Mouse (Mus musculus) embryonic facial prominence, embryonic 13.5 days (tissue): ENCODE results near the gene Hoxc11. TPM values are rescaled to one million over a fixed set of nuclear protein-coding genes. Genes with fewer than 3 reads are reported as not detected.
A peak's percentile ranks its signal among the peaks of the same experiment; 100 is the strongest.

Experiments used
- ATAC-seq: fragments of 200-750 bp; cut with Nextera tagmentation; 2 replicates; pipeline ENCODE4 v1.8.0; 2017; ENCODE audit warnings: low read depth; ENCODE audit not compliant: insufficient number of reproducible peaks, insufficient read depth, low FRiP score, low TSS enrichment
- H3K27ac ChIP-seq: fragments of 300-500 bp; sonication (generic); 2 replicates; pipeline ENCODE4 v1.5.1; 2015; ENCODE audit warnings: moderate library complexity, mild to moderate bottlenecking, inconsistent platforms
- H3K27me3 ChIP-seq: fragments of 300-500 bp; sonication (generic); 2 replicates; pipeline ENCODE4 v1.6.1; 2015; ENCODE audit warnings: mild to moderate bottlenecking, inconsistent platforms
- H3K36me3 ChIP-seq: fragments of 300-500 bp; sonication (generic); 2 replicates; pipeline ENCODE4 v1.6.1; 2015; ENCODE audit warnings: mild to moderate bottlenecking, inconsistent platforms
- H3K4me1 ChIP-seq: fragments of 300-500 bp; sonication (generic); 2 replicates; pipeline ENCODE4 v1.6.1; 2015; ENCODE audit warnings: inconsistent platforms
- H3K4me2 ChIP-seq: fragments of 300-500 bp; sonication (generic); 2 replicates; pipeline ENCODE4 v1.6.1; 2015; ENCODE audit warnings: moderate library complexity, mild to moderate bottlenecking, inconsistent platforms
- H3K4me3 ChIP-seq: fragments of 300-500 bp; sonication (generic); 2 replicates; pipeline ENCODE4 v1.5.1; 2015; ENCODE audit warnings: mild to moderate bottlenecking, inconsistent platforms
- H3K9ac ChIP-seq: fragments of 300-500 bp; sonication (generic); 2 replicates; pipeline ENCODE4 v1.6.1; 2015; ENCODE audit warnings: mild to moderate bottlenecking, inconsistent platforms
- H3K9me3 ChIP-seq: fragments of 300-500 bp; sonication (generic); 2 replicates; pipeline ENCODE4 v1.6.1; 2016; ENCODE audit warnings: inconsistent platforms
- WGBS: fragments of 180-500 bp; shearing (Covaris S2); methylation state at CpG from one replicate; pipeline ENCODE4 v1.1.7; 2015; ENCODE audit warnings: mixed read lengths; 5-methylcytosine and 5-hydroxymethylcytosine counted together
- polyA plus RNA-seq: library from polyadenylated mRNA; unstranded; fragments of >200 nt; fragmentation: Nextera tagmentation; extraction: Ambion mirVana; gene quantifications from 2 replicates; pipeline ENCODE4 v1.2.1, GENCODE M21; 2015

The Hoxc11 gene
- polyA plus RNA-seq, 1 experiment from 2014 or later: not detected

DNA sequence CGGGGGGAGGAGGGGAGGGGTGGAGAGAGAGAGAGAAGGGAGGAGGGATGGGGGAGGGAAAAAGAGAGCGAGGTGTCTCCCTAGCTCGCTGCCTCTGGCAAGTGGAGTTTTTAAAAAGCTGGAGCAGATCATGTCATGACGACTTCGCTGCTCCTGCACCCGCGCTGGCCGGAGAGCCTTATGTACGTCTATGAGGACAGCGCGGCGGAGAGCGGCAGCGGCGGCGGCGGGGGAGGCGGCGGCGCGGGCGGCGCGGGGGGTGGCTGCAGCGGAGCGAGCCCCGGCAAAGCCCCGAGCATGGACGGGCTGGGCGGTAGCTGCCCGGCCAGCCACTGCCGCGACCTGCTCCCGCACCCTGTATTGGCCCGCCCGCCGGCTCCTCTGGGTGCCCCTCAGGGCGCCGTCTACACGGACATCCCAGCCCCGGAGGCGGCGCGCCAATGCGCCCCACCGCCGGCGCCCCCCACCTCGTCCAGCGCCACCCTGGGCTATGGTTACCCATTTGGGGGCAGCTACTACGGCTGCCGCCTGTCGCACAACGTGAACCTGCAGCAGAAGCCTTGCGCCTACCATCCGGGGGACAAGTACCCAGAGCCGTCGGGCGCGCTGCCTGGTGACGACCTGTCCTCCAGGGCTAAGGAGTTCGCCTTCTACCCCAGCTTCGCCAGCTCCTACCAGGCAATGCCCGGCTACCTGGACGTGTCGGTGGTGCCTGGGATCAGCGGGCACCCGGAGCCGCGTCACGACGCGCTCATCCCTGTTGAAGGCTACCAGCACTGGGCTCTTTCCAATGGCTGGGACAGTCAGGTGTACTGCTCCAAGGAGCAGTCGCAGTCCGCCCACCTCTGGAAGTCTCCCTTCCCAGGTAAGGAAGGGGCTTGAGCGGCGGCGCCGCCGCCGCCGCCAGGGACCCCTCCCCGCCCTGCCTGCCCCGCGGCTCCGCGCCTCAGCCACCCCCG is 32.9 kb upstream of the Hoxc11 start, which contains the start of gene Hoxc13:
Gene Hoxc13, plus strand, starts transcription at position 51 of the 959 bp plus-strand sequence.
- Histone ChIP-seq H3K36me3 (no peaks in the 10 kb centered on the region), H3K4me2 (peak within 1 kb of the TSS; percentile 46), H3K4me3 (peak within 1 kb of the TSS; percentile 32), H3K9me3 (no peaks in the 10 kb centered on the region), H3K27me3 (peaks cover 99% of the 10 kb centered on the region), H3K9ac (no peak within 1 kb of the TSS; the same call in 1 of the 2 replicates), H3K4me1 (peaks cover 8% of the 10 kb centered on the region; the same call in 1 of the 2 replicates), H3K27ac (no peak within 1 kb of the TSS)
- WGBS: under 1% methylated on average over 79 of the region's 88 CpGs
- peak; percentile 53; the same call in 1 of the 2 replicates for ATAC-seq

DNA sequence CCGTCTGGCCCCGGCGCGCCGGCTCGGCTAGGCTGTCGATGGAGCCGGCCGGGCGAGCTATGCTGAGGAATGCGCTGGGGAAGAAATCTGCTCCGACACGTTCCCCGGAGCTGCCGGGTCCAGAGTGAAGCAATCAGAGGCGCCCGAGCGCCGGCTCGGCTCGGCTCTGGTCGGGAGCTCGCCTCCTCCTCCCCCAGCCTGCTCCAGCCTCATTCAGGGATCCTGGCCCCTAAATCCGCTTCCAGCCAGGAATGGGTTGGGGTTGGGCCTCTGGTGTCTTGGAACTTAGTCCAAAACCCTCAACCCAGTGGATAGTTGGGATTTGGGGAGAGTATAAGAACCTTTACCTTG is 32.2 kb upstream of the Hoxc11 start:
- Histone ChIP-seq H3K9ac (no peak overlapping the region), H3K27me3 (peaks cover 99% of the 10 kb centered on the region), H3K4me1 (peaks cover 8% of the 10 kb centered on the region; the same call in 1 of the 2 replicates), H3K27ac (no peak overlapping the region), H3K36me3 (no peaks in the 10 kb centered on the region), H3K4me2 (peak overlapping the region; percentile 46; the same call in 1 of the 2 replicates), H3K4me3 (peak overlapping the region; percentile 32), H3K9me3 (no peaks in the 10 kb centered on the region)
- WGBS: under 1% methylated on average over 24 of the region's 24 CpGs
- ATAC-seq: 0 out of 2 replicates have a peak, but pooled peaks have one; percentile 59

DNA sequence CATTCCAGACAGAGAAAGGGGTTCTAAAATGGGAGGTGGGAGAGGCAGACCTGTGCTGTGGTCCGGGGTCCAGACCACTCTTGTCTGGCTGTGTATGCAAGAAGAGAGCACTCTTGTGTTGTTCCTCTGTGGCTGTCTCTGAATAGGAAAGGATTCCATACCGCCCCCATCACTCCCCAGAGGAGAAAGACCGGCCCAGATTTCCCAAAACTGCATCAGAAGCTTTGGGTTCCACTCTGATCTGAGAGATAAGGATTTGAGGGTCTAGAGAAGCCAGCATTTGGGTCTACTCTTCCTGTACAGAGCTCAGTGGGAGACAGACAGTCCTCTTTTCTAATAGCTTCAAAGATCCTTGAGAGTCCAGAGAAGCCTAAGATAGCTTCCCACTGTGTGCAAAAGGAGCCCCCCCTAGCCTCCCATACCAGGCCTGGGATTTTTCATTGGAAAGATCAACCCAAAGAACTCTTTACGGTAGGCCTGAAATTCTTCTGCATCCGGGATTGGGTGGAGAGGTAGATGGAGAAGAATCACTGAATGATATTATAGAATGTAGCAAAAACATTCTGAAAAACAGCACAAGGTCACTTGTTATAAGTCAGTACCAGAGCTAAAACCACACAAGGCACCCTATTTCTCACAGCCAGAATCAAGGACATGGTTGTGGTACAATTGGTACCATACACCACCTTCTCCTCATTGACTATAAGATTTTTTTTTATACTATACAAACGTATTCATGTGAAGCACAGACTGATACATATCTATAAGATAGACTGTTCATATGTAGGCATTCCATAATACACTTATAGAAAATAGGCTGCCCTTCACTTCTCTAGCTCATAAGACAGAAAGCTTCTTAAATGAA is 31.4 kb upstream of the Hoxc11 start:
- Histone ChIP-seq H3K4me2 (no peak overlapping the region), H3K9me3 (no peaks in the 10 kb centered on the region), H3K27ac (no peak overlapping the region), H3K4me1 (peaks cover 8% of the 10 kb centered on the region; the same call in 1 of the 2 replicates), H3K36me3 (no peaks in the 10 kb centered on the region), H3K4me3 (no peak overlapping the region), H3K27me3 (peaks cover 99% of the 10 kb centered on the region), H3K9ac (no peak overlapping the region)
- ATAC-seq: no peak
- WGBS: 8% methylated on average over 6 of the region's 6 CpGs

DNA sequence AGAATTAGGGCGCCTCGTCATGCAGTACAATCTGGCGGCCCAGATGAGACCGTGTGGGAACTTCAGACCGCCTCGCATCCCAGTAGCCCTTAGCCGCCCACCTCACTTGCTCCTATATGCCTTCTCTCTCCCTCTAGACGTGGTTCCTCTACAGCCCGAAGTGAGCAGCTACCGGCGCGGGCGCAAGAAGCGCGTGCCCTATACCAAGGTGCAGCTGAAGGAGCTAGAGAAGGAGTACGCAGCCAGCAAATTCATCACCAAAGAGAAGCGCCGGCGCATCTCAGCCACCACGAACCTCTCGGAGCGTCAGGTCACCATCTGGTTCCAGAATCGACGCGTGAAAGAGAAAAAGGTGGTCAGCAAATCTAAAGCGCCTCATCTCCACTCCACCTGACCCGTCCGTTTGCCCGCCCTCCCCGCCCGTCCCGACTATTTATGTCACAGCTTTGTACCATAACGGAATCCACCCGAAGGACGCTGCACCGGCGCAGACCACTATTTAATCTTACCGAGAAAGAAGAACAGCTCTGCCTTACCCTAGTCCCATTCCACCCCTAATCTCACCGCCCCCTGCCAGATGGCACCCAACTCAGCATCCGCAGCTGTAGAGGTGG is 27.1 kb upstream of the Hoxc11 start:
- H3K9ac ChIP-seq: no peak overlapping the region
- H3K27me3 ChIP-seq: peaks cover 99% of the 10 kb centered on the region
- ATAC-seq: no peak
- H3K4me3 ChIP-seq: no peak overlapping the region
- no peaks in the 10 kb centered on the region for H3K9me3 ChIP-seq
- no peak overlapping the region for H3K4me2 ChIP-seq
- H3K27ac ChIP-seq: no peak overlapping the region
- 2% methylated on average over 40 of the region's 40 CpGs for WGBS
- no peaks in the 10 kb centered on the region for H3K4me1 ChIP-seq
- no peaks in the 10 kb centered on the region for H3K36me3 ChIP-seq

DNA sequence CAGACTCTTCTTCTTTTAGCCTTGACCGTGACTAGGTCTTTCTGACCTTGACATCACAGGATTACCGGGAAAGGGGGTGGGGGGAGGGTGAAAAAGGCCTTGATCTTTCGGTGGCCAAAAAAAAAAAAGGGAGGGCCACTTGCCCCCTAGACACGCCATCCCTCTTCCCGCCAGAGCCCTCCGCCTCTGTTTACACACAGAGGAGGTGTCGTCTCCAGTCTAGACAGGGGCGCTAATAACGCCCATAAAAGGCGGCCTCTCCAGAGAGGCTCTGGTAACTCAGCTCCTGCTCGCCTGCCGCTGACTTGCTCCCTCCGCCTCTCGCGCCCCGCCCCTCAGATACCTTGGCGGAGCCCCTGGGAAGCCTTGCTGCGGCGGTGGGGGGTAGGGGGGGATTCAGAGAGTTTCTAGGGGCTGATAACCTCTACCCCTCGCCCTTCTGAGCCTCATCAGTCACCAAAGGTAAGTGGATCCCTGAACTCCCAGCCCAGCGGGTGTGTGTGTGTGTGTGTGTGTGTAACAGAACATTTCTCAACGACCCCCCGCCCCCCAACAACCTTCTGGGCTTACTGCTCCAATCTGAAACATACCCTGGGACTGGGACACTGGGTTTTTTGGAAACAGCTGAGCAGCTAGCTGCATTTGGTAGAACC is 22.4 kb upstream of the Hoxc11 start:
- no peak overlapping the region for H3K9ac ChIP-seq
- H3K27ac ChIP-seq: no peak overlapping the region
- H3K9me3 ChIP-seq: no peaks in the 10 kb centered on the region
- no peak overlapping the region for H3K4me2 ChIP-seq
- peaks cover 100% of the 10 kb centered on the region for H3K27me3 ChIP-seq
- peaks cover 3% of the 10 kb centered on the region; the same call in 1 of the 2 replicates for H3K4me1 ChIP-seq
- H3K36me3 ChIP-seq: no peaks in the 10 kb centered on the region
- H3K4me3 ChIP-seq: no peak overlapping the region
- WGBS: 1% methylated on average over 23 of the region's 23 CpGs
- no peak for ATAC-seq

DNA sequence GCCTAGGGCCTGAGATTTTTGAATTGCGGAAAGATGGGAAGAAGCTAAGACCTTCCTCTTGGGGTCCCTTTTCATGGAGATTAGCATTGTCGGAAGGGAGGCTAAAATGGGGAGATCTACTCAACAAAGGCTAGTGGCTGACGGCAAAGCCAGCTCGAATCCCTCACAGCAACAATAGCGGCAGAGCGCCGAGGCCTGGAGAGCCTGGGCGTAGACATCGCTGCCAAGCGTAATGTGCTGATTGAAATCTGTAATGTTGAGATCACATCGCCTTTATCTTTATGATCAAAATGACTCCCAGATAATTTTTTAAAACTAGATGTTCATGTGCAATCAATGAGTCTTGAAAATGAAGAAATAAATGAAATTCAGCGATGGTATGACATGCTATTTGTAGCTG is 19.8 kb upstream of the Hoxc11 start:
- Histone ChIP-seq H3K27ac (no peak overlapping the region), H3K4me3 (no peak overlapping the region), H3K9me3 (no peaks in the 10 kb centered on the region), H3K4me1 (peaks cover 3% of the 10 kb centered on the region; the same call in 1 of the 2 replicates), H3K27me3 (peaks cover 100% of the 10 kb centered on the region), H3K36me3 (no peaks in the 10 kb centered on the region), H3K9ac (no peak overlapping the region), H3K4me2 (no peak overlapping the region)
- 2% methylated on average over 12 of the region's 12 CpGs for WGBS
- ATAC-seq: no peak

DNA sequence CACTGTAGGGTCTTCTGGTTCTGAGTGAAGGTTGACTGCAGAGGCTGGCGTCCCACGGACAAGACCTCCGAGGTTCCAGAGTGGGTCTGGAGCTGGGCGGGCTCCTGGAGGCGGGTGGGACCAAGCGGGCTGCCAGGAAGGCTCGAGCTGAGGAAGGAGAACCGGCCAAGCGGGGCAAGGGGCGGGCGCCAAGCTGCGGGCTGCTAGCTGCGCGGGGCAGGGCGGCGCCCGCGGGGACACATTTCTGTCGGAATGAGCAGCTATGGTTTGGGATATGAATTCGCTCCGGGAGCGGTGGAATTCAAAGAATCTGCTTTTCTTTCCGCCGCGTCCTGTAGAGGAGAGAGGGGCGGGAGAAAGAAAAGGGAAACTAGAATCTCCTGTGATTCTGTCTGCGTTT is 19.3 kb upstream of the Hoxc11 start:
- WGBS: under 1% methylated on average over 27 of the region's 27 CpGs
- Histone ChIP-seq H3K4me3 (no peak overlapping the region), H3K4me2 (peak overlapping the region; percentile 26; the same call in 1 of the 2 replicates), H3K27me3 (peaks cover 100% of the 10 kb centered on the region), H3K36me3 (no peaks in the 10 kb centered on the region), H3K4me1 (peaks cover 3% of the 10 kb centered on the region; the same call in 1 of the 2 replicates), H3K9ac (no peak overlapping the region), H3K9me3 (no peaks in the 10 kb centered on the region), H3K27ac (no peak overlapping the region)
- no peak for ATAC-seq

DNA sequence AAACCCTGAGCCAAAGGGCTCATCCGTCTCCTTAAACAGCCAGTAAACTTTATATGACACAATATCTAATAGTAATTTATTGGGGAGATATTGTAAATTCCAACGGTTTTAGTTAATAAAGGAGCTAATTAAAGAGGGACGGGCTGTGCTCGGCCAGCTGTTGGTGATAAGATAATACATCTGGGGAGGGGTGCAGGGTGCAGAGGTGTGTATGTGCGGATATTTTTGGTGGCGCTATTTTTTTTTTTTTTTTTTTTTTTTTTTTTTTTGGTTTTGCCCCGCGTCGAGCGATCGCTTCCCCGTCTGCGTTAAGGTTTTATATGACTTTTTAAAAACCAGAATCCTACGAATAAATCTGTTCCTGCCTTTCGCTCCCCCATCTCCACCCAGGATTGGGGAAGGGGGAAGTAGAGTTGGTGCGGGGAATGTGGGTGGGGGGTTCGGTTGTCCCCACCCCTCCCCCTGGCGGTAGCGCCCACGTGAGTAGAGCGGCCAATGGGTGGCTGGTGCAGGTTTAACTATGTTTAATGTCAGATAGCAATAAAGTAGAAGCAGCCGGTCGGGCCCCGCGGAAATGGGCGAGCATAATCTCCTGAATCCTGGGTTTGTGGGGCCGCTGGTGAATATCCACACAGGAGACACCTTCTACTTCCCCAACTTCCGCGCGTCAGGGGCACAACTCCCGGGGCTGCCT is 17.8 kb upstream of the Hoxc11 start, which contains the start of gene Hoxc12:
Gene Hoxc12, plus strand, starts transcription at position 479 of the 694 bp plus-strand sequence.
- no peak for ATAC-seq
- H3K4me3 ChIP-seq: 0 out of 2 replicates have a peak within 1 kb of the TSS, but pooled peaks have one; percentile 4
- WGBS: under 1% methylated on average over 31 of the region's 31 CpGs
- peaks cover 100% of the 10 kb centered on the region for H3K27me3 ChIP-seq
- no peak within 1 kb of the TSS for H3K4me2 ChIP-seq
- no peaks in the 10 kb centered on the region for H3K36me3 ChIP-seq
- H3K9me3 ChIP-seq: no peaks in the 10 kb centered on the region
- H3K4me1 ChIP-seq: peaks cover 3% of the 10 kb centered on the region; the same call in 1 of the 2 replicates
- H3K27ac ChIP-seq: no peak within 1 kb of the TSS
- H3K9ac ChIP-seq: no peak within 1 kb of the TSS

DNA sequence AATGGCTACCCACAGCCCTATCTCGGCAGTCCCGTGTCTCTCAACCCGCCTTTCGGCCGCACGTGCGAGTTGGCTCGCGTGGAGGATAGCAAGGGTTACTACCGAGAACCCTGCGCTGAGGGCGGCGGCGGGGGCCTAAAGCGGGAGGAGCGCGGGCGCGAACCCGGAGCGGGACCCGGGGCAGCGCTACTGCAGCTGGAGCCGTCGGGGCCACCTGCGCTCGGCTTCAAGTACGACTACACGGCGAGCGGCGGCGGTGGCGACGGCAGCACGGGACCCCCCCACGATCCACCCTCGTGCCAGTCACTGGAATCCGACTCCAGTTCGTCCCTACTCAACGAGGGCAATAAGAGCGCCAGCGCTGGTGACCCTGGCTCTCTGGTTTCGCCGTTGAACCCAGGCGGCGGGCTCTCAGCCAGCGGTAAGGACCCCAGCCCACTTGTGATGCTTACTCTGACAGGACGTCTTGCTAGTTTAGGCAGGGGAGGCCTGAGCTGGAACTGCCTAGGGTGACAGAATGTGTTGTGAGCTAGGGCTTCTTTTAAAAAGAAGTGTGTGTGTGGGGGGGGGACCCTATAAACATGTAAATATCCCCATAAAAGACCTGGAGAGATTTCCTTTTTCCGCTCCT is 17.1 kb upstream of the Hoxc11 start:
- Histone ChIP-seq H3K27me3 (peaks cover 100% of the 10 kb centered on the region), H3K9me3 (no peaks in the 10 kb centered on the region), H3K9ac (no peak overlapping the region), H3K4me1 (peaks cover 3% of the 10 kb centered on the region; the same call in 1 of the 2 replicates), H3K27ac (no peak overlapping the region), H3K4me3 (0 out of 2 replicates have a peak overlapping the region, but pooled peaks have one; percentile 4), H3K4me2 (no peak overlapping the region), H3K36me3 (no peaks in the 10 kb centered on the region)
- no peak for ATAC-seq
- under 1% methylated on average over 50 of the region's 50 CpGs for WGBS
